Mouse (Mus musculus) forebrain, embryonic 12.5 days (tissue): ENCODE results near the gene Fabp7. TPM values are rescaled to one million over a fixed set of nuclear protein-coding genes. Genes with fewer than 3 reads are reported as not detected.

Experiments used
- ATAC-seq: fragments of 200-750 bp; cut with Nextera tagmentation; 2 replicates; pipeline ENCODE4 v1.8.0; 2017; ENCODE audit warnings: moderate TSS enrichment; ENCODE audit not compliant: low FRiP score
- H3K27ac ChIP-seq: fragments of 300-500 bp; sonication (generic); 2 replicates; pipeline ENCODE4 v1.5.1; 2016; ENCODE audit warnings: mild to moderate bottlenecking
- H3K27me3 ChIP-seq: fragments of 300-500 bp; sonication (generic); 2 replicates; pipeline ENCODE4 v1.6.1; 2016; ENCODE audit warnings: mild to moderate bottlenecking
- H3K36me3 ChIP-seq: fragments of 300-500 bp; sonication (generic); replicated peaks from 2 replicates; pipeline ENCODE4 v1.6.1; 2016; ENCODE audit warnings: mild to moderate bottlenecking
- H3K4me1 ChIP-seq: fragments of 300-500 bp; sonication (generic); 2 replicates; pipeline ENCODE4 v1.6.1; 2016
- H3K4me2 ChIP-seq: fragments of 300-500 bp; sonication (generic); 2 replicates; pipeline ENCODE4 v1.6.1; 2016; ENCODE audit warnings: mild to moderate bottlenecking, moderate library complexity
- H3K4me3 ChIP-seq: fragments of 300-500 bp; sonication (generic); replicated peaks from 2 replicates; pipeline ENCODE4 v1.5.1; 2016; ENCODE audit warnings: mild to moderate bottlenecking
- H3K9ac ChIP-seq: fragments of 300-500 bp; sonication (generic); 2 replicates; pipeline ENCODE4 v1.6.1; 2016; ENCODE audit warnings: mild to moderate bottlenecking
- H3K9me3 ChIP-seq: fragments of 300-500 bp; sonication (generic); 2 replicates; pipeline ENCODE4 v1.6.1; 2016
- WGBS: fragments of 180-500 bp; shearing (Covaris S2); methylation state at CpG from one replicate; pipeline ENCODE4 v1.1.7; 2016; 5-methylcytosine and 5-hydroxymethylcytosine counted together
- polyA plus RNA-seq: library from polyadenylated mRNA; unstranded; fragments of >200 nt; fragmentation: Nextera tagmentation; extraction: Ambion mirVana; gene quantifications from 2 replicates; pipeline ENCODE4 v1.2.1, GENCODE M21; 2016

Fabp7 gene
- polyA plus RNA-seq = 969 and 1,158 TPM in 2 replicates

DNA sequence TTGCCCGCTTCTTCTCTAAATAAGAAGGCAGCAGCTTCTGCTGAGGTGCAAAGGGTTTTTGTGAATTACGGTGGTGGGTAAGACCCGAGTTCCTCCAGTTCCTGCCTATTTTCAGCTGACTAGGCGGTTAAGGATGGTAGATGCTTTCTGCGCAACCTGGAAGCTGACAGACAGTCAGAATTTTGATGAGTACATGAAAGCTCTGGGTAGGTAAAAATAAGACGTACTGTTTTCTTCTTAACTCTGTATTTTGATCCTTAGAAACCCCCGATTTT, at the start of gene Fabp7:
Gene Fabp7 (plus strand): TSS at position 6 of the 275 bp plus-strand sequence.
- Histone ChIP-seq H3K27ac (peak within 1 kb of the TSS; percentile 94), H3K4me3 (peak within 1 kb of the TSS; percentile 46), H3K9ac (peak within 1 kb of the TSS; percentile 66), H3K9me3 (no peaks in the 10 kb centered on the region), H3K27me3 (no peaks in the 10 kb centered on the region), H3K4me1 (peaks cover 40% of the 10 kb centered on the region), H3K4me2 (peak within 1 kb of the TSS; percentile 53), H3K36me3 (peaks cover 7% of the 10 kb centered on the region; the same call in 1 of the 2 replicates)
- ATAC-seq = no peak
- 3% methylated on average over 7 of the region's 7 CpGs for WGBS

GRCm38 (mm10) chr10:57740733-57741132, 43.9 kb upstream of the Fabp7 start:
- 35% methylated on average over 4 of the region's 4 CpGs for WGBS

DNA sequence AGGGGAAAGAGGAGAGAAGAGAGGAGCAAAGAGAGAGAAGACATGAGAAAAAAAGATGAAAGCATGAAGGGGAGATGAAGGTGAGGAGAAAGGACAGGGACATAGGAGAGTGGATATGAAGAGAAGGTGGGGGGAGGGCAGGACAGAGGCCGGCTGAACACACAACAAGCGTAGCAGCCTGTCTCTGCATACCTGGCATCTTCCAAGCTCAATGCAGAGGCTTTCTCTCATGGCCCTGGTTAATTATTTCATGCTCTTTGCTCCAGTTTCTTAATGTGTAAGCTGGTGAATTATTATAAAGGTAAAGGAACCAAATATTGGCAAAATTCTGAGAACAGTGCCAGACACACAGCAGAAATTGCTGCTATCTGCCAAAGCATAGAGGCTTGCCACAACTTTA, 43.3 kb upstream of the Fabp7 start:
- H3K4me3 ChIP-seq = no peak overlapping the region
- no peak for ATAC-seq
- 40% methylated on average over 2 of the region's 2 CpGs for WGBS
- H3K4me2 ChIP-seq = no peak overlapping the region
- H3K36me3 ChIP-seq = no peaks in the 10 kb centered on the region
- H3K9me3 ChIP-seq = no peaks in the 10 kb centered on the region
- no peak overlapping the region for H3K27ac ChIP-seq
- H3K4me1 ChIP-seq = peaks cover 6% of the 10 kb centered on the region; the same call in 1 of the 2 replicates
- H3K27me3 ChIP-seq = no peaks in the 10 kb centered on the region
- no peak overlapping the region for H3K9ac ChIP-seq

More at GRCm38 (mm10) chr10:57740733-57741132, 43.9 kb upstream of the Fabp7 start:
- Histone ChIP-seq H3K4me2 (no peak overlapping the region), H3K9ac (no peak overlapping the region), H3K4me1 (peaks cover 6% of the 10 kb centered on the region; the same call in 1 of the 2 replicates), H3K9me3 (no peaks in the 10 kb centered on the region), H3K27me3 (no peaks in the 10 kb centered on the region), H3K36me3 (no peaks in the 10 kb centered on the region), H3K27ac (no peak overlapping the region), H3K4me3 (no peak overlapping the region)
- ATAC-seq = no peak

GRCm38 (mm10) chr10:57743045-57743444, 41.6 kb upstream of the Fabp7 start:
- WGBS = 72% methylated on average over 7 of the region's 7 CpGs
- ATAC-seq = no peak; the same call in 1 of the 2 replicates
- no peak overlapping the region for H3K27ac ChIP-seq
- no peaks in the 10 kb centered on the region for H3K27me3 ChIP-seq
- no peak overlapping the region for H3K9ac ChIP-seq
- H3K4me2 ChIP-seq = no peak overlapping the region
- H3K4me1 ChIP-seq = peaks cover 6% of the 10 kb centered on the region; the same call in 1 of the 2 replicates
- no peak overlapping the region for H3K4me3 ChIP-seq
- H3K9me3 ChIP-seq = no peaks in the 10 kb centered on the region
- H3K36me3 ChIP-seq = no peaks in the 10 kb centered on the region

DNA sequence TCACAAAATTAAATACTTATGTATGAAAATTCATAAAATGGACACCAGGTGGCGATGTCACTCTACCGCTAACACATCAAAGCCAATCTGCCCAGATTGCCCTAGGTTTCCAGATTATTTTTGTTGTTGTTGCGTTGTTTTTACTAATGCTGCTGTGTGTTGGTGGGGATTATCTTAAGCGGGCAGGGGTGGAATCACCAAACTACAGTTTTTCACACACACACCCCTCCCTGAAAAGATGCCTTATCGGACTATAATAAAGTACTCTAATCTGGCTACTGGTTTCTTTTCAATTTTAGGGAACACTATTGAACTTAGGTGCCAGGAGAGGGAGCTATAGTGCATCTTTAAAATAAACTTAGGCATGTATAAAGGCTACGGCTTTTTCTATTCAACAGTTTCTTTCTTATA, 41.1 kb upstream of the Fabp7 start:
- WGBS = 4% methylated on average over 6 of the region's 6 CpGs
- Histone ChIP-seq H3K27ac (no peak overlapping the region), H3K27me3 (no peaks in the 10 kb centered on the region), H3K4me3 (peak overlapping the region; percentile 26), H3K4me1 (peaks cover 6% of the 10 kb centered on the region; the same call in 1 of the 2 replicates), H3K4me2 (peak overlapping the region; percentile 38), H3K9me3 (no peaks in the 10 kb centered on the region), H3K36me3 (no peaks in the 10 kb centered on the region), H3K9ac (no peak overlapping the region; the same call in 1 of the 2 replicates)
- peak; percentile 73 for ATAC-seq

DNA sequence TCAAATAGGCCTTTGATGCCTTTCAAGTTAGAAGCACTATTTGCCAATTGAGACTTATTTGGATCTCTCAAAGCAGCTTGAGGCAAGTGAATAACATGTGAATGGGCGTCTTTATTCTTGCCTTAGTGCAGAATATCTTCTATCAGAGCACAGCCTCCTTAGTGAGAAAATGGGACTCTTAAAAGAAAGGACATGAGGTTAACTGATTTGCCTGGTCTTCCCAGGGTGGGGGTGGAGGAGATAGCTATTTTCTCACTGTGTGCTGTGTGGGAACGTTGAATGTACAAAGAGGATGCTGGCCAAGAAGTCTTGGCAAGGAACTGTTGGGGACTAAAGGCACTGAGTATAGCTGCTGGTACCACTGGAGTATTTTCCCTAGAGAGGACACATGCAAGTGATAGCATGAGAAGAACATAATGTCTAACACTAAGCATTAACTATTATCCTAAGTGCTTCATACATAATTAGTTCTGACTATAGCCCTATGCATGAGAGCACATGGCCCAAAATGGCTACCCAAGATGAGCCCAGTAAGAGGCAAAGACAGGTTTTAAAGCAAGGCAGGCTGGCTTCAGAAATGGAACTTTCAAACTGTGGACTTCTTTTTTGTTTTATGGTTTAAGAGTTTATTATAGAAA, 40.4 kb upstream of the Fabp7 start:
- Histone ChIP-seq H3K4me1 (peaks cover 6% of the 10 kb centered on the region; the same call in 1 of the 2 replicates), H3K27ac (peak overlapping the region; percentile 70), H3K36me3 (no peaks in the 10 kb centered on the region), H3K4me2 (no peak overlapping the region), H3K9ac (no peak overlapping the region), H3K9me3 (no peaks in the 10 kb centered on the region), H3K4me3 (no peak overlapping the region), H3K27me3 (no peaks in the 10 kb centered on the region)
- peak; percentile 82 for ATAC-seq
- WGBS = 14% methylated on average over 2 of the region's 2 CpGs

- ATAC-seq = no peak
- Histone ChIP-seq H3K4me1 (peaks cover 6% of the 10 kb centered on the region; the same call in 1 of the 2 replicates), H3K27ac (no peak overlapping the region), H3K27me3 (no peaks in the 10 kb centered on the region), H3K4me3 (no peak overlapping the region), H3K4me2 (no peak overlapping the region), H3K9ac (no peak overlapping the region), H3K36me3 (no peaks in the 10 kb centered on the region), H3K9me3 (no peaks in the 10 kb centered on the region)
Measured at GRCm38 (mm10) chr10:57745452-57745851, 39.2 kb upstream of the Fabp7 start.

GRCm38 (mm10) chr10:57747127-57747526, 37.6 kb upstream of the Fabp7 start:
- no peak overlapping the region for H3K4me3 ChIP-seq
- no peak overlapping the region for H3K4me2 ChIP-seq
- no peak overlapping the region for H3K27ac ChIP-seq
- H3K36me3 ChIP-seq = no peaks in the 10 kb centered on the region
- H3K9ac ChIP-seq = no peak overlapping the region
- ATAC-seq = no peak
- no peaks in the 10 kb centered on the region for H3K9me3 ChIP-seq
- H3K4me1 ChIP-seq = peaks cover 6% of the 10 kb centered on the region; the same call in 1 of the 2 replicates
- no peaks in the 10 kb centered on the region for H3K27me3 ChIP-seq

- H3K9me3 ChIP-seq = no peaks in the 10 kb centered on the region
- H3K4me3 ChIP-seq = no peak overlapping the region
- WGBS = 84% methylated on average over 1 of the region's 1 CpGs
- H3K4me1 ChIP-seq = no peaks in the 10 kb centered on the region
- no peaks in the 10 kb centered on the region for H3K27me3 ChIP-seq
- no peaks in the 10 kb centered on the region for H3K36me3 ChIP-seq
- ATAC-seq = no peak
- no peak overlapping the region for H3K27ac ChIP-seq
- no peak overlapping the region; the same call in 1 of the 2 replicates for H3K9ac ChIP-seq
- no peak overlapping the region for H3K4me2 ChIP-seq
Measured at GRCm38 (mm10) chr10:57753343-57753742, 31.3 kb upstream of the Fabp7 start.

GRCm38 (mm10) chr10:57755201-57755736, 29.4 kb upstream of the Fabp7 start:
- Histone ChIP-seq H3K4me3 (no peak overlapping the region), H3K9ac (no peak overlapping the region), H3K4me2 (no peak overlapping the region), H3K36me3 (no peaks in the 10 kb centered on the region), H3K9me3 (no peaks in the 10 kb centered on the region), H3K4me1 (no peaks in the 10 kb centered on the region), H3K27ac (no peak overlapping the region), H3K27me3 (no peaks in the 10 kb centered on the region)
- WGBS = 85% methylated on average over 2 of the region's 2 CpGs
- no peak for ATAC-seq

DNA sequence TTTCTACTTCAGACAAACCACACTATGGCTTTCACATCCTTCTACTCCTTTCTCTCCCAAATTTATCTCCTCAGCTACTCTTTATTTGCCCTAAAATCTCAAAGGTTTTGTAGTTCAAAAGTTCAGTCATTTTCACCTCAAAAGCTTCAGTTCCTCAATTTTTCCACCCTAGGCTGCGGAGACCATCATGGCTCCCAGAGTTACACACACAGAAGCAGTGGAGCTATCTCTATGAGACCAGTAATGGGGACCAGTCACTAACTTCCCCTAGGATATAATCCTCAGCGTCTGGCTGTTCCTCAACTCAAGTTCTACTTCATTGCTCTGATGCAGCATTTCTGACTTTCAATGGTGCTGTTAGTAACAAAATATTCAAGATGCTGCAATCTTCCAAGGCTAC, 25.7 kb upstream of the Fabp7 start:
- H3K4me2 ChIP-seq = no peak overlapping the region
- WGBS = 91% methylated on average over 2 of the region's 2 CpGs
- H3K4me3 ChIP-seq = no peak overlapping the region
- no peaks in the 10 kb centered on the region for H3K36me3 ChIP-seq
- no peak overlapping the region for H3K9ac ChIP-seq
- ATAC-seq = no peak
- H3K4me1 ChIP-seq = no peaks in the 10 kb centered on the region
- no peak overlapping the region for H3K27ac ChIP-seq
- H3K9me3 ChIP-seq = no peaks in the 10 kb centered on the region
- H3K27me3 ChIP-seq = no peaks in the 10 kb centered on the region

GRCm38 (mm10) chr10:57760694-57761093, 24.0 kb upstream of the Fabp7 start:
- no peak for ATAC-seq
- no peak overlapping the region for H3K27ac ChIP-seq
- no peaks in the 10 kb centered on the region for H3K27me3 ChIP-seq
- no peak overlapping the region for H3K9ac ChIP-seq
- no peaks in the 10 kb centered on the region for H3K36me3 ChIP-seq
- H3K4me2 ChIP-seq = no peak overlapping the region
- H3K4me3 ChIP-seq = no peak overlapping the region
- H3K4me1 ChIP-seq = no peaks in the 10 kb centered on the region
- H3K9me3 ChIP-seq = no peaks in the 10 kb centered on the region
- WGBS = 74% methylated on average over 3 of the region's 3 CpGs

GRCm38 (mm10) chr10:57763044-57763443, 21.6 kb upstream of the Fabp7 start:
- Histone ChIP-seq H3K4me2 (no peak overlapping the region), H3K9me3 (no peaks in the 10 kb centered on the region), H3K4me1 (no peaks in the 10 kb centered on the region), H3K36me3 (no peaks in the 10 kb centered on the region), H3K9ac (no peak overlapping the region), H3K27ac (no peak overlapping the region), H3K4me3 (no peak overlapping the region), H3K27me3 (no peaks in the 10 kb centered on the region)
- ATAC-seq = no peak
- 49% methylated on average over 1 of the region's 1 CpGs for WGBS
